Mouse (Mus musculus) CH12.LX (cell line): ENCODE results near the gene Padi1.

Source experiments
- CTCF ChIP-seq, 2 experiments: IDR thresholded peaks in 1 of 2; conservative IDR thresholded peaks in 1 of 2; 2 replicates each; pipeline ENCODE4 v1.5.1; 2011 to 2012; ENCODE audit warnings: low read depth in 2 of 2, low read length in 2 of 2, improper control_type of control experiment in 1 of 2, inconsistent platforms in 1 of 2, mild to moderate bottlenecking in 1 of 2, moderate library complexity in 1 of 2
- E2F4 ChIP-seq: IDR thresholded peaks from 2 replicates; pipeline ENCODE4 v1.6.1; 2011; ENCODE audit warnings: low read depth, low read length, improper control_type of control experiment; ENCODE audit not compliant: insufficient replicate concordance
- EP300 ChIP-seq: IDR thresholded peaks from 2 replicates; pipeline ENCODE4 v1.6.1; 2011; ENCODE audit warnings: low read length, improper control_type of control experiment
- JUN ChIP-seq: IDR thresholded peaks from 2 replicates; pipeline ENCODE4 v1.6.1; 2011; ENCODE audit warnings: low read depth, mild to moderate bottlenecking, low read length, improper control_type of control experiment, moderate library complexity; ENCODE audit not compliant: insufficient read depth
- MAFK ChIP-seq: IDR thresholded peaks from 2 replicates; pipeline ENCODE4 v1.6.1; 2011; ENCODE audit warnings: low read length, improper control_type of control experiment; ENCODE audit not compliant: insufficient replicate concordance
- NELFE ChIP-seq: IDR thresholded peaks from 2 replicates; pipeline ENCODE4 v1.6.1; 2011; ENCODE audit warnings: low read depth, low read length, improper control_type of control experiment
- POLR2A ChIP-seq: IDR thresholded peaks from 2 replicates; pipeline ENCODE4 v1.6.1; 2011; ENCODE audit warnings: low read depth, mild to moderate bottlenecking, improper control_type of control experiment, low read length
- SIN3A ChIP-seq: IDR thresholded peaks from 2 replicates; pipeline ENCODE4 v1.6.1; 2012; ENCODE audit warnings: low read length, improper control_type of control experiment, inconsistent platforms
- UBTF ChIP-seq: IDR thresholded peaks from 2 replicates; pipeline ENCODE4 v1.6.1; 2012; ENCODE audit warnings: low read depth, mild to moderate bottlenecking, inconsistent platforms, low read length, improper control_type of control experiment, moderate library complexity
- ZNF384 ChIP-seq: IDR thresholded peaks from 2 replicates; pipeline ENCODE4 v1.6.1; 2012; ENCODE audit warnings: low read depth, low read length, improper control_type of control experiment, inconsistent platforms

- TF ChIP-seq E2F4 (no peak), CTCF (conservative IDR thresholded peaks at IDR 0.05 in 1 of 2, IDR thresholded peaks at IDR 0.05 in 1 of 2; ENCODE audit: low read depth in 2 of 2, low read length in 2 of 2) (peak in 1 of 2 experiments; percentile 71; a peak in 3 of 4 replicates), UBTF (no peak), NELFE (no peak), EP300 (no peak), MAFK (no peak), ZNF384 (no peak), JUN (no peak), POLR2A (no peak), SIN3A (no peak)
Measured at GRCm38 (mm10) chr4:140763158-140763557, 82.4 kb downstream of the Padi1 start.
